Mouse (Mus musculus) heart, embryonic 11.5 days (tissue): Measurements from ENCODE around the gene Pgm3. TPM values are rescaled to one million over a fixed set of nuclear protein-coding genes. Genes with fewer than 3 reads are reported as not detected.
A peak's percentile ranks its signal among the peaks of the same experiment; 100 is the strongest.
"Not testable (repeated sequence)": the region's sequence is repeated elsewhere in the genome, so short reads cannot be mapped to it uniquely, and the experiment has no call there.

Source experiments
- ATAC-seq: fragments of 200-750 bp; cut with Nextera tagmentation; replicated peaks from 2 replicates; pipeline ENCODE4 v1.8.0; 2017; ENCODE audit warnings: moderate library complexity; ENCODE audit not compliant: insufficient number of reproducible peaks, low FRiP score, low TSS enrichment
- H3K27ac ChIP-seq: fragments of 300-500 bp; sonication (generic); 2 replicates; pipeline ENCODE4 v1.5.1; 2014; ENCODE audit warnings: mild to moderate bottlenecking, low read depth, low read length
- H3K27me3 ChIP-seq: fragments of 300-500 bp; sonication (generic); 2 replicates; pipeline ENCODE4 v1.6.1; 2014; ENCODE audit warnings: mild to moderate bottlenecking, low read length, mixed read lengths; ENCODE audit not compliant: control insufficient read depth, insufficient read depth
- H3K36me3 ChIP-seq: fragments of 300-500 bp; sonication (generic); 2 replicates; pipeline ENCODE4 v1.6.1; 2014; ENCODE audit warnings: mild to moderate bottlenecking, low read length, moderate library complexity, mixed read lengths; ENCODE audit not compliant: control insufficient read depth, insufficient read depth
- H3K4me1 ChIP-seq: fragments of 300-500 bp; sonication (generic); 2 replicates; pipeline ENCODE4 v1.6.1; 2014; ENCODE audit warnings: low read length; ENCODE audit not compliant: control insufficient read depth, insufficient read depth
- H3K4me2 ChIP-seq: fragments of 300-500 bp; sonication (generic); 2 replicates; pipeline ENCODE4 v1.6.1; 2014; ENCODE audit warnings: mild to moderate bottlenecking, moderate library complexity
- H3K4me3 ChIP-seq: fragments of 300-500 bp; sonication (generic); 2 replicates; pipeline ENCODE4 v1.5.1; 2014; ENCODE audit warnings: low read depth, low read length
- H3K9ac ChIP-seq: fragments of 300-500 bp; sonication (generic); 2 replicates; pipeline ENCODE4 v1.6.1; 2014; ENCODE audit warnings: mild to moderate bottlenecking, low read depth, low read length, moderate library complexity
- H3K9me3 ChIP-seq: fragments of 300-500 bp; sonication (generic); replicated peaks from 2 replicates; pipeline ENCODE4 v1.6.1; 2016; ENCODE audit warnings: low read length; ENCODE audit not compliant: control insufficient read depth
- WGBS: fragments of 180-500 bp; shearing (Covaris S2); extraction: QIAGEN DNeasy Blood & Tissue Kit; methylation state at CpG from one replicate; pipeline ENCODE4 v1.1.7; 2014; ENCODE audit not compliant: insufficient replicate concordance; 5-methylcytosine and 5-hydroxymethylcytosine counted together
- polyA plus RNA-seq: library from polyadenylated mRNA; unstranded; fragments of >200 nt; fragmentation: Nextera tagmentation; extraction: Ambion mirVana; gene quantifications from 2 replicates; pipeline ENCODE4 v1.2.1, GENCODE M21; 2014

Gene Pgm3
- polyA plus RNA-seq, 1 experiment from 2014 or later, result 27.4 TPM

DNA sequence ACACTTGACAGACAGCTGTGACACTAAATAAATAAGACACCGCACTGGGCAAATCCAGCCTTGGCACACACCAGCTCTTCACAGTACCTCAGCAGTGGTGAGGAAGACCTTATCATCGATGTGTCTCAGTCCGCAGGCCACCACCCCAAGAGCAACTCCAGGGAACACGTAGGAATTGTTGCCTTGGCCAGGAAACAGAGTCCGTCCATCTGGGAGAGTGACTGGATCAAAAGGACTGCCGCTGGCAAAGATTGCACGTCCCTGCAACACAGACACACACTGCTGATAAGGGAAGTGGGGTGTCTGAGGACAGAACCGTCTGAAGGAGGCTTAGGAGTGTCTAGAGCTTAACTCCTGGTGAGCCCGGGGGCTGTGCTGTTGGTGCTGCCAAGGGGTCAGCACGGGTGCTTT is 22.7 kb upstream of the Pgm3 start:
- ATAC-seq, result peak; percentile 52; the same call in 1 of the 2 replicates
- Histone ChIP-seq H3K4me1 (peaks cover 19% of the 10 kb centered on the region; the same call in 1 of the 2 replicates), H3K4me2 (peak overlapping the region; percentile 22; the same call in 1 of the 2 replicates), H3K27ac (peak overlapping the region; percentile 41; the same call in 1 of the 2 replicates)
- WGBS, result 12% methylated on average over 9 of the region's 10 CpGs
- H3K9me3 ChIP-seq, H3K36me3 ChIP-seq, H3K27me3 ChIP-seq, H3K4me3 ChIP-seq, H3K9ac ChIP-seq: not testable (repeated sequence)

DNA sequence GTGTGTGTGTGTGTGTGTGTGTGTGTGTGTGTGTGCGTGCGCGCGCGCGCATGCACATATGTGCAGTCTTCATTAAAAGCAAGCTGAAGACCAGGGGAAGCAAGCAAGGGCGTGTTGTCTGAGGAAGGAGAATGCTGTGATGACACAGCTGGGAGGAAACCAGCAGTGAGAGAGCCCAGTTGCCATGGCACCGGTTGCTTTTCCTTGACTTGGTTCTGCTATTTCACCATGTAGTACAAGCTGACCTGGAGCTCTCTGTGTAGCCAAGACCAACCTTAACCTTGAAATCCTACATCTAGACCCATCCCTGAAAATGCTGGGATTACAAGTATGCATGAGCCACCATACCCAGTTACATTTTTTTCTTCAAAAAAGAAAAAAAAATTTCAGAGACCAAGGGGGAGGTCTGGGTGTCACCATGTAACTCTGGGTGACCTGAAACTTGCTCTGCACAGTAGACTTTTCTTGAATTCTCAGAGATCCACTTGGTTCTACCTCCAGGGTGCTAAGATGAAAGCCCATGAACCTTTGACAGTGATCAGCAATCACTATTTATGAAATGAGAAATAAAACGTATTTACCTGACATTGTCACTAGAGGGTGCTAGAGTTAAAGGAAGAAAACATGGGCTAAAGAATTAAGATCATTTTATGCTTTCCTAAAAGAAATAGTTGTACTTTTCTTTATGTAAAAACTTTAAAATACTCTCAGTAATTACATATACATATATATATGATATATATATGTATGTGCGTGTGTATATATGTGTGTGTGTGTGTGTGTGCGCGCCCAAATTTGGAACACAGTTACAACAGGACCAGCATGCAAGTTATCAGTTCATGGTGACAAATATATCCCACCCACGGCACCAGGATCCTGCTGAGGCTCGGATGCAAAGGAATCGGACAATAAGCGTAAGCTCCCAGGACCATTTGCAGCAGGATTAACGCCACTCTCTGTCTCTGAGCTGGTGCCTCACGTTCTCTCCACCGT is 21.3 kb upstream of the Pgm3 start:
- no peaks in the 10 kb centered on the region for H3K9me3 ChIP-seq
- H3K36me3 ChIP-seq, result no peaks in the 10 kb centered on the region
- H3K9ac ChIP-seq, result no peak overlapping the region
- 65% methylated on average over 19 of the region's 19 CpGs for WGBS
- peaks cover 13% of the 10 kb centered on the region; the same call in 1 of the 2 replicates for H3K4me1 ChIP-seq
- H3K4me3 ChIP-seq, result no peak overlapping the region
- no peaks in the 10 kb centered on the region for H3K27me3 ChIP-seq
- no peak for ATAC-seq
- peak overlapping the region; percentile 35; the same call in 1 of the 2 replicates for H3K27ac ChIP-seq
- peak overlapping the region; percentile 35 for H3K4me2 ChIP-seq

DNA sequence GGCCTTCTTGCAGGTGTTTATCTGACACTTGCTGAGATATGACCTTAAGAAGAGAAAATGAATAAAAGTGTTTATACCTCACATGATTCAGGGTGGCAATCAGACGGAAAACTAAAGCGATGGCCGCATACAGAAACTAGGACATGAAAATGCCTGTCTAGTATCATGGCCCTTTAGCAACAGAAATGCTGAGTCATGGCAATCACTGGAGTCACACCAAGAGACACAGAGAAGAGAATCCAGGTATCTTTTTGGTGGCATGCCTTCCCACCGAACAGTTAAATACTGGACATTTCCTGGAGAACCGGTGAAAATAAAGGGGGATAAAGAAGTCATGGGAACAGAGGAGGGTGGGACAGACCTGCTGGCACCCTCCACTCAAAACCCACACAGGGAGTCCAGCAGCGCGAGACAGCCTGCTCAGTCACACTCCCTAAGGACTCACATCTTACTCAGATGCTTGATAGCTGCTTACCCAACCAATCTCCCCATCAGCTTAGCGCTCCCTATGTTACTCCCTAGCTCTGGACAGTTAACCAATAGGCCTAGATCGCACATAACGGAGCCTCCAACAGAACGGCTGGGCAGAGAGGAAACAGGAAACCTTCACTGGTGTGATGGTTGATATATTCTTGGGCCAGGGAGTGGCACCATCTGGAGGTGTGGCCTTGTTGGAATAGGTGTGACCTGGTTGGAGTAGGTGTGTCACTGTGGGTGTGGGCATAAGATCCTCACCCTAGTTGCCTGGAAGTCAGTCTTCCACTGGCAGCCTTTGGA is 15.6 kb upstream of the Pgm3 start:
- Histone ChIP-seq H3K36me3 (no peaks in the 10 kb centered on the region), H3K27me3 (no peaks in the 10 kb centered on the region), H3K4me3 (no peak overlapping the region), H3K4me2 (no peak overlapping the region), H3K4me1 (no peaks in the 10 kb centered on the region), H3K9ac (no peak overlapping the region), H3K9me3 (no peaks in the 10 kb centered on the region), H3K27ac (no peak overlapping the region)
- 87% methylated on average over 11 of the region's 11 CpGs for WGBS
- ATAC-seq, result no peak; the same call in 1 of the 2 replicates

- Histone ChIP-seq H3K4me1 (no peaks in the 10 kb centered on the region), H3K4me2 (no peak overlapping the region), H3K27ac (no peak overlapping the region), H3K27me3 (no peaks in the 10 kb centered on the region), H3K4me3 (no peak overlapping the region), H3K9ac (no peak overlapping the region), H3K9me3 (no peaks in the 10 kb centered on the region), H3K36me3 (no peaks in the 10 kb centered on the region)
- no peak for ATAC-seq
- WGBS, result 50% methylated on average over 3 of the region's 3 CpGs
Measured at GRCm38 (mm10) chr9:86583740-86584139, 12.1 kb upstream of the Pgm3 start.

DNA sequence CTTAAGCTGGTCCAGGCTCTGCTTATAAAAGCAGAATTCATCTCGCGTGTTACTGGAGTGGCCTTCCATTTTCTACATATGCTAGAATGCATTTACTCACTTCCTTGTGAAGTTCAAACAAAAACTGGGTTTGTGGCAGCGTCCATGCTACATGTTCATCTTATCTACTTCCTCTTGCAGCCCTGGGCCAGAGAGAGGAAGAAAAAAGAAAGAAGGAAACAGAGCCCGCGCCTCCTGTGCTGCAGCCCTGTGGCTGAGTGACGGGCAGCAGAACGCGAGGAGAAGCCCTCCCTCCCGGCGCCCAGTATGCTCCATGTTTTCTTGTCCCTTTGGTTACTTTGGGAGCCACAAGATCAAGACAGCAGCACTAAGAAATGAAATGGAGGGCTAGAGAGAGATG is 8.0 kb upstream of the Pgm3 start:
- no peak overlapping the region for H3K4me2 ChIP-seq
- H3K27me3 ChIP-seq, result no peaks in the 10 kb centered on the region
- no peaks in the 10 kb centered on the region for H3K4me1 ChIP-seq
- ATAC-seq, result no peak
- no peaks in the 10 kb centered on the region for H3K36me3 ChIP-seq
- H3K9me3 ChIP-seq, result no peaks in the 10 kb centered on the region
- no peak overlapping the region for H3K27ac ChIP-seq
- 74% methylated on average over 10 of the region's 10 CpGs for WGBS
- H3K4me3 ChIP-seq, result no peak overlapping the region
- no peak overlapping the region for H3K9ac ChIP-seq

- Histone ChIP-seq H3K9ac (no peak overlapping the region), H3K27ac (no peak overlapping the region), H3K27me3 (no peaks in the 10 kb centered on the region), H3K4me1 (no peaks in the 10 kb centered on the region; the same call in 1 of the 2 replicates), H3K4me3 (no peak overlapping the region), H3K9me3 (no peaks in the 10 kb centered on the region), H3K4me2 (no peak overlapping the region), H3K36me3 (no peaks in the 10 kb centered on the region)
- ATAC-seq, result no peak
- WGBS, result 87% methylated on average over 6 of the region's 6 CpGs
Measured at GRCm38 (mm10) chr9:86575178-86575577, 3.5 kb upstream of the Pgm3 start.

DNA sequence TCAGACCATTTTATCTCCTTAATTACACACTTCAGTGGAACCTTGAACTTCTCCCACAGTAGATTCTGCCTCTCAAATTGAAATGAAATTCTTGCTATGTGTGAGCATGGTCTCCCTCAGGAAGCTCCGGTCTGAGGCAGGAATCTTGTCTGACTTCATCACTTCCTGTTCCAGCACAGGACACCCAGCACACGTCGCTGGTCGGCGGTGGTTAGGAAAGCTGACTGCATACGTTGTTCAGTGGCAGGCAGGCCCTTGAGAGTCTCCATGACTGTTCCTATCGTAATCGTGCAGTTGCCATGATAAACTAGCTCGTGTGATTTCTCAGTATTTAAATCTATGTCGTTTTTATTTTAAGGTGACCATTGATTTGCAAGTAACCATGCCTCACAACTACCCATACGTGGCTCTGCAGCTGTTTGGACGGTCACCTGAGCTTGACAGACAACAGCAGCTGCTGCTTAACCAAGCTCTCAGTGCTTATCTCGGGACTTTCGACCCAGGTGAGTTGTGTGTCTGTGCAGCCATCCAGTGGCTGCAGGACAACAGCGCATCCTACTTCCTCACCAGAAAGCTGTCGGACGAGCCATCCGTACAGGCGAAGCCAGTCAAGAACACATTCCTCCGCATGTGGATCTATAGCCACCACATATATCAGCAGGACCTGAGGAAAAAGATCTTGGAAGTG is 2.1 kb upstream of the Pgm3 start:
- H3K4me1 ChIP-seq, result no peaks in the 10 kb centered on the region; the same call in 1 of the 2 replicates
- no peaks in the 10 kb centered on the region for H3K9me3 ChIP-seq
- no peak for ATAC-seq
- H3K9ac ChIP-seq, result no peak overlapping the region
- no peak overlapping the region for H3K4me2 ChIP-seq
- no peaks in the 10 kb centered on the region for H3K36me3 ChIP-seq
- H3K27me3 ChIP-seq, result no peaks in the 10 kb centered on the region
- H3K4me3 ChIP-seq, result no peak overlapping the region
- H3K27ac ChIP-seq, result no peak overlapping the region
- WGBS, result 62% methylated on average over 20 of the region's 20 CpGs

- 10% methylated on average over 13 of the region's 13 CpGs for WGBS
- Histone ChIP-seq H3K27me3 (no peaks in the 10 kb centered on the region), H3K9me3 (no peaks in the 10 kb centered on the region), H3K36me3 (no peaks in the 10 kb centered on the region), H3K9ac (peak overlapping the region; percentile 73; the same call in 1 of the 2 replicates), H3K4me3 (peak overlapping the region; percentile 78), H3K4me1 (no peaks in the 10 kb centered on the region; the same call in 1 of the 2 replicates), H3K4me2 (peak overlapping the region; percentile 100), H3K27ac (no peak overlapping the region)
- no peak for ATAC-seq
Measured at GRCm38 (mm10) chr9:86572636-86573291, 1.1 kb upstream of the Pgm3 start.
